Mouse (Mus musculus) MEL (cell line): ENCODE data around the gene Nrbf2. TPM values are rescaled to one million over a fixed set of nuclear protein-coding genes. Genes with fewer than 3 reads are reported as not detected.

Experiments used
- DNase-seq: peaks from one replicate; pipeline ENCODE4 v3.0.0; 2011; ENCODE audit warnings: low read depth, low spot score
- H3K27ac ChIP-seq: 2 replicates; pipeline ENCODE4 v1.5.1; 2012; ENCODE audit warnings: low read depth, mild to moderate bottlenecking, control low read depth, low read length, moderate library complexity; ENCODE audit not compliant: control insufficient read depth
- H3K27me3 ChIP-seq, 2 experiments: fragments of 150-350 bp in 1 of 2; sonication (generic) in 1 of 2; 2 replicates each; pipeline ENCODE4 v1.6.1; 2012; ENCODE audit warnings: low read length in 2 of 2, mild to moderate bottlenecking in 2 of 2, improper control_type of control experiment in 1 of 2, moderate library complexity in 1 of 2; ENCODE audit not compliant: insufficient read depth in 2 of 2, control insufficient read depth in 1 of 2
- H3K36me3 ChIP-seq, 2 experiments: 2 replicates each; pipeline ENCODE4 v1.6.1; 2012 to 2014; ENCODE audit warnings: low read length in 2 of 2, improper control_type of control experiment in 1 of 2, inconsistent platforms in 1 of 2, mild to moderate bottlenecking in 1 of 2; ENCODE audit not compliant: insufficient read depth in 2 of 2, control insufficient read depth in 1 of 2
- H3K4me1 ChIP-seq, 2 experiments: fragments of 150-350 bp in 1 of 2; sonication (generic) in 1 of 2; 2 replicates each; pipeline ENCODE4 v1.6.1; 2012; ENCODE audit warnings: low read length in 2 of 2, improper control_type of control experiment in 1 of 2, mild to moderate bottlenecking in 1 of 2; ENCODE audit not compliant: insufficient read depth in 2 of 2, control insufficient read depth in 1 of 2
- H3K4me3 ChIP-seq, 2 experiments: fragments of 150-350 bp in 1 of 2; sonication (generic) in 1 of 2; 2 replicates each; pipeline ENCODE4 v1.5.1; 2012; ENCODE audit warnings: low read depth in 2 of 2, low read length in 2 of 2, mild to moderate bottlenecking in 2 of 2, moderate library complexity in 2 of 2, control low read depth in 1 of 2, improper control_type of control experiment in 1 of 2; ENCODE audit not compliant: control insufficient read depth in 1 of 2, insufficient read depth in 1 of 2
- H3K79me2 ChIP-seq: 2 replicates; pipeline ENCODE4 v1.6.1; 2012; ENCODE audit warnings: mild to moderate bottlenecking, low read length, moderate library complexity; ENCODE audit not compliant: control insufficient read depth, poor library complexity, insufficient read depth
- H3K9ac ChIP-seq: 2 replicates; pipeline ENCODE4 v1.6.1; 2012; ENCODE audit warnings: low read depth, mild to moderate bottlenecking, control low read depth, low read length, moderate library complexity; ENCODE audit not compliant: control insufficient read depth, poor library complexity, severe bottlenecking
- H3K9me3 ChIP-seq: fragments of 150-350 bp; sonication (generic); replicated peaks from 2 replicates; pipeline ENCODE4 v1.6.1; 2012; ENCODE audit warnings: mild to moderate bottlenecking, low read length, improper control_type of control experiment, moderate library complexity; ENCODE audit not compliant: insufficient read depth
- CHD1 ChIP-seq: IDR thresholded peaks from 2 replicates; pipeline ENCODE4 v1.6.1; 2012; ENCODE audit warnings: low read depth, mild to moderate bottlenecking, inconsistent platforms, low read length, improper control_type of control experiment
- CTCF ChIP-seq, 3 experiments: IDR thresholded peaks in 2 of 3; conservative IDR thresholded peaks in 1 of 3; 2 replicates each; pipeline ENCODE4 v1.5.1; 2011 to 2012; ENCODE audit warnings: low read length in 3 of 3, low read depth in 2 of 3, mild to moderate bottlenecking in 2 of 3, improper control_type of control experiment in 1 of 3, inconsistent platforms in 1 of 3, mixed read lengths in 1 of 3, moderate library complexity in 1 of 3; ENCODE audit not compliant: control insufficient read depth in 1 of 3, insufficient read depth in 1 of 3, poor library complexity in 1 of 3, severe bottlenecking in 1 of 3
- E2F4 ChIP-seq: IDR thresholded peaks from 2 replicates; pipeline ENCODE4 v1.6.1; 2011; ENCODE audit warnings: low read depth, low read length, improper control_type of control experiment, borderline replicate concordance
- ELF1 ChIP-seq: IDR thresholded peaks from 2 replicates; pipeline ENCODE4 v1.6.1; 2014; ENCODE audit warnings: low read depth, mild to moderate bottlenecking, inconsistent platforms, low read length, improper control_type of control experiment, moderate library complexity
- EP300 ChIP-seq, 2 experiments: IDR thresholded peaks; 2 replicates each; pipeline ENCODE4 v1.6.1; 2011; ENCODE audit warnings: improper control_type of control experiment in 2 of 2, low read length in 2 of 2, low read depth in 1 of 2, mild to moderate bottlenecking in 1 of 2
- ETS1 ChIP-seq: IDR thresholded peaks from 2 replicates; pipeline ENCODE4 v1.6.1; 2012; ENCODE audit warnings: low read depth, mild to moderate bottlenecking, inconsistent platforms, low read length, improper control_type of control experiment, moderate library complexity
- GABPA ChIP-seq: IDR thresholded peaks from 2 replicates; pipeline ENCODE4 v1.6.1; 2012; ENCODE audit warnings: low read depth, mild to moderate bottlenecking, inconsistent platforms, low read length, improper control_type of control experiment, moderate library complexity
- MAX ChIP-seq: IDR thresholded peaks from 2 replicates; pipeline ENCODE4 v1.6.1; 2011; ENCODE audit warnings: low read length, improper control_type of control experiment
- MAZ ChIP-seq: IDR thresholded peaks from 2 replicates; pipeline ENCODE4 v1.6.1; 2012; ENCODE audit warnings: low read depth, mild to moderate bottlenecking, inconsistent platforms, low read length, improper control_type of control experiment
- MXI1 ChIP-seq: IDR thresholded peaks from 2 replicates; pipeline ENCODE4 v1.6.1; 2011; ENCODE audit warnings: mild to moderate bottlenecking, low read depth, low read length, improper control_type of control experiment
- MYB ChIP-seq: IDR thresholded peaks from 2 replicates; pipeline ENCODE4 v1.6.1; 2011; ENCODE audit warnings: mild to moderate bottlenecking, low read depth, low read length, improper control_type of control experiment
- NELFE ChIP-seq: IDR thresholded peaks from 2 replicates; pipeline ENCODE4 v1.6.1; 2011; ENCODE audit warnings: low read depth, low read length, improper control_type of control experiment
- NRF1 ChIP-seq: IDR thresholded peaks from 2 replicates; pipeline ENCODE4 v1.6.1; 2014; ENCODE audit warnings: low read depth, mild to moderate bottlenecking, inconsistent platforms, low read length, improper control_type of control experiment, moderate library complexity; ENCODE audit not compliant: poor library complexity, insufficient read depth, severe bottlenecking
- POLR2A ChIP-seq, 2 experiments: IDR thresholded peaks; 2 replicates each; pipeline ENCODE4 v1.6.1; 2011 to 2012; ENCODE audit warnings: low read length in 2 of 2, mild to moderate bottlenecking in 2 of 2, control low read depth in 1 of 2, improper control_type of control experiment in 1 of 2, low read depth in 1 of 2, moderate library complexity in 1 of 2; ENCODE audit not compliant: control insufficient read depth in 1 of 2, insufficient read depth in 1 of 2, poor library complexity in 1 of 2
- RAD21 ChIP-seq: IDR thresholded peaks from 2 replicates; pipeline ENCODE4 v1.6.1; 2011; ENCODE audit warnings: mild to moderate bottlenecking, low read depth, low read length, improper control_type of control experiment
- RCOR1 ChIP-seq: IDR thresholded peaks from 2 replicates; pipeline ENCODE4 v1.6.1; 2012; ENCODE audit warnings: low read depth, mild to moderate bottlenecking, inconsistent platforms, low read length, improper control_type of control experiment
- SIN3A ChIP-seq: IDR thresholded peaks from 2 replicates; pipeline ENCODE4 v1.6.1; 2012; ENCODE audit warnings: low read length, improper control_type of control experiment, inconsistent platforms
- TAL1 ChIP-seq: IDR thresholded peaks from 2 replicates; pipeline ENCODE4 v1.6.1; 2012; ENCODE audit warnings: mild to moderate bottlenecking, inconsistent platforms, low read length, moderate library complexity, mixed read lengths
- TBP ChIP-seq: IDR thresholded peaks from 2 replicates; pipeline ENCODE4 v1.8.0; 2011; ENCODE audit warnings: low read depth, low read length, improper control_type of control experiment
- TCF12 ChIP-seq: IDR thresholded peaks from 2 replicates; pipeline ENCODE4 v1.6.1; 2014; ENCODE audit warnings: low read depth, mild to moderate bottlenecking, inconsistent platforms, low read length, improper control_type of control experiment, moderate library complexity
- ZKSCAN1 ChIP-seq: IDR thresholded peaks from 2 replicates; pipeline ENCODE4 v1.6.1; 2012; ENCODE audit warnings: low read depth, mild to moderate bottlenecking, inconsistent platforms, low read length, improper control_type of control experiment, moderate library complexity
- ZNF384 ChIP-seq: IDR thresholded peaks from 2 replicates; pipeline ENCODE4 v1.6.1; 2012; ENCODE audit warnings: low read depth, mild to moderate bottlenecking, inconsistent platforms, low read length, improper control_type of control experiment
- polyA plus RNA-seq, 2 experiments: library from polyadenylated mRNA; stranded (reverse) in 1 of 2; unstranded in 1 of 2; fragments of >175 nt in 1 of 2; fragments of >200 nt in 1 of 2; gene quantifications; 2 replicates each; pipeline versions ENCODE4 v1.2.1 to v1.2.4; 2012; ENCODE audit warnings: low replicate concordance in 2 of 2, low read depth in 1 of 2; ENCODE audit not compliant: insufficient read length in 2 of 2, insufficient read depth in 1 of 2, missing spikeins in 1 of 2
- total RNA-seq: library from RNA; depleted of rRNA; stranded (reverse); fragments of 300-350 nt; gene quantifications from 2 replicates; pipeline ENCODE4 v1.2.3, GENCODE M21; 2012

Gene Nrbf2
- total and polyA plus RNA-seq, 3 experiments = 19.5 to 38.9 TPM; not detected in 1

DNA sequence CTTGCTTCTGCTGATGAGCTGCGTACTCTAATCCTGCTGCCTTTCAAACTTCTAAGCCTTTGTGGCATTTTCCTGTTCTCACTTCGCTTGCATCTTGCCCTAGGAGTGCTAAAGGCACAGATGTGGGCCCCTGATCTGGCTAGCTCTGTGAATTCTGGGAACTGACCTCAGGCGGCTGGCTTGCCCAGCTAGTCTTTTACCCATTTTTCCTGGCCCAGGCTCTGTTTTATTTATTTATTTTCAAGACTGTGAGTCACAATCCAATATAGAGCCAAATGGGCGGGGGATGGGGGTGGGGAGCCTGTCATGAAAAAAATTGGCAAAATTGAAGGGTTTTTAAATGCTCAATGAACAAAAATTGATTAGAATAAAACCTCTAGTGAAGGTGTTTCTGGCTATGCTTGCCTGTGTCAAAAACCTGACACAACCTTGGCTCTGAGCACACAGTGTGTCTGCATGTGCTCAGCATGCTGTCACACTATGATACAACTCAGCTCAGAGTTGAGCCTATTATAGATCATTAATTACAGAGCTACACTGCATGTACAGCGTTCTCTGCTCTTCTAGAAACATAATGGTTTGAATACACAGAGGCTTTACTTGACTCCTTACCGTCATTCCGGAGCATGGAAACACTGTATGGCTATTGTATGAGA, 24.5 kb upstream of the Nrbf2 start:
- Histone ChIP-seq H3K27me3 (no peaks in the 10 kb centered on the region), H3K79me2 (peaks cover 34% of the 10 kb centered on the region), H3K36me3 (peaks cover 6 to 62% of the 10 kb centered on the region in 2 experiments), H3K9me3 (no peaks in the 10 kb centered on the region), H3K9ac (no peak overlapping the region), H3K4me3 (no peak overlapping the region), H3K4me1 (no peaks in the 10 kb centered on the region), H3K27ac (no peak overlapping the region)
- TF ChIP-seq ZKSCAN1 = peak; percentile 98
- TF ChIP-seq SIN3A = no peak
- DNase-seq = no peak

DNA sequence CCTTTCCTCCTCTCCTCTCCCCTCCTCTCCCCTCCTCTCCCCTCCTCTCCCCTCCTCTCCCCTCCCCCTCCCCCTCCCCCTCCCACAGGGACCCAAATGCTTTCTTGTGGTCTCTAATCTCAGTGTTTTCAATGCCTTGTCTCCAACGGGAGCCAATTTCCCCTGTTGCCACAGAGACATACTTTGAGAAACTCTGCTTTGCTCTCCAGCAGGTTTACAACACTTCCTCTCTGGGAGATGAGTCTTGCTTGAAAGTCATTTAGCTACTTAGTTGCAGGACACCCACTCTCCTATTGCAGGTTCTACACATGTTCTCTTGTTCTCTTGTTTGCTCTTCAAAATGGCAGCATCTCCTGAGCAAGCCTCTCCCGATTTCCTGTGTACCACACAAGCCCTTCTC, 17.2 kb upstream of the Nrbf2 start:
- Histone ChIP-seq H3K9me3 (no peaks in the 10 kb centered on the region), H3K27ac (no peak overlapping the region), H3K27me3 (no peaks in the 10 kb centered on the region), H3K4me3 (no peak overlapping the region), H3K79me2 (peaks cover 79% of the 10 kb centered on the region), H3K4me1 (peaks cover 6 to 22% of the 10 kb centered on the region in 2 experiments), H3K36me3 (peaks cover 37 to 41% of the 10 kb centered on the region in 2 experiments), H3K9ac (no peak overlapping the region)
- TF ChIP-seq RCOR1 (peak; percentile 50; the same call in 1 of the 2 replicates), TBP (no peak), MAX (no peak), POLR2A (IDR thresholded peaks at IDR 0.05; ENCODE audit: control insufficient read depth in 1 of 2, insufficient read depth in 1 of 2, low read depth in 1 of 2, low read length in 2 of 2, poor library complexity in 1 of 2) (no peak), MAZ (no peak), GABPA (no peak), E2F4 (no peak), EP300 (IDR thresholded peaks at IDR 0.05; ENCODE audit: low read depth in 1 of 2, low read length in 2 of 2) (no peak), MYB (no peak), ETS1 (no peak), ZKSCAN1 (no peak), SIN3A (0 out of 2 replicates have a peak, but pooled peaks have one; percentile 27), NELFE (no peak), ZNF384 (no peak), TCF12 (0 out of 2 replicates have a peak, but pooled peaks have one; percentile 6), NRF1 (no peak), CTCF (IDR thresholded peaks at IDR 0.05 in 2 of 3, conservative IDR thresholded peaks at IDR 0.05 in 1 of 3; ENCODE audit: control insufficient read depth in 1 of 3, insufficient read depth in 1 of 3, low read depth in 2 of 3, low read length in 3 of 3, poor library complexity in 1 of 3, severe bottlenecking in 1 of 3) (no peak), MXI1 (no peak), CHD1 (no peak), ELF1 (no peak), TAL1 (no peak), RAD21 (no peak)
- DNase-seq = peak; percentile 41
